Mouse (Mus musculus): ENCODE data around the gene Rcor3.

DNA sequence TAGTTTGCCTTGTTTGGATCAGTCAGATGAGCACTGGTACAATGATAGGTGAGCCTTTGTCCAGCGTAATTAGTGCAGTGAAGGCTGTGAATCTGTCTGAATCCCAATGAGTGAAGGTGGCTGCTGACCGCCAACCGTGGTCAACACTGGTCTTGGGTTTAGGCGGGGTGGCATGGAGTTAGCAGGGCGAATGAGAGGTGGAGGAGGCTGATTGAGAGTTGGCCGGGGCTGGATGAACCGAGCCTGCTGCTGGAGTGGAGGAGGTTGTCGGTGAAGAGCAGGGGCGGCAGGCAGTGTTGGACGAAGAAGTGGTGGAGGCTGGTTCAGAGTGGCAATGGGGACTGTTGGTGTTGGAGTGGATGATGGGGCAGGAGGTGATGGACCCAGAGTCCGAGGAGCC lies 37.1 kb downstream of the Rcor3 start:
- no peak for TF ChIP-seq EP300 (IDR thresholded peaks at IDR 0.05; ENCODE audit: low read length)
- no peak for TF ChIP-seq POLR2A (IDR thresholded peaks at IDR 0.05; ENCODE audit: low read depth, low read length)
- no peak for TF ChIP-seq USF1 (IDR thresholded peaks at IDR 0.05; ENCODE audit: low read depth, low read length)
- no peak for TF ChIP-seq CHD2 (IDR thresholded peaks at IDR 0.05; ENCODE audit: low read length)
- TF ChIP-seq MEF2A (IDR thresholded peaks at IDR 0.05; ENCODE audit: borderline replicate concordance, low read depth, low read length) = no peak

All from CH12.LX (cell line).